Mouse (Mus musculus) neural tube, embryonic 14.5 days (tissue): ENCODE results near the gene Kalrn. TPM values are rescaled to one million over a fixed set of nuclear protein-coding genes. Genes with fewer than 3 reads are reported as not detected.

Experiments
- ATAC-seq: fragments of 200-750 bp; cut with Nextera tagmentation; 2 replicates; pipeline ENCODE4 v1.8.0; 2017; ENCODE audit warnings: low read depth, mild to moderate bottlenecking, moderate TSS enrichment, moderate library complexity
- H3K27ac ChIP-seq: fragments of 300-500 bp; sonication (generic); 2 replicates; pipeline ENCODE4 v1.5.1; 2014; ENCODE audit warnings: low read depth, mild to moderate bottlenecking, control low read depth, low read length, moderate library complexity, mixed read lengths
- H3K27me3 ChIP-seq: fragments of 300-500 bp; sonication (generic); 2 replicates; pipeline ENCODE4 v1.6.1; 2014; ENCODE audit warnings: low read length; ENCODE audit not compliant: control insufficient read depth, insufficient read depth
- H3K36me3 ChIP-seq: fragments of 300-500 bp; sonication (generic); 2 replicates; pipeline ENCODE4 v1.6.1; 2014; ENCODE audit warnings: low read length, mixed read lengths; ENCODE audit not compliant: control insufficient read depth, insufficient read depth
- H3K4me1 ChIP-seq: fragments of 300-500 bp; sonication (generic); 2 replicates; pipeline ENCODE4 v1.6.1; 2014; ENCODE audit warnings: low read length; ENCODE audit not compliant: control insufficient read depth, insufficient read depth
- H3K4me2 ChIP-seq: fragments of 300-500 bp; sonication (generic); 2 replicates; pipeline ENCODE4 v1.6.1; 2014; ENCODE audit warnings: mild to moderate bottlenecking, low read depth, low read length, control low read depth
- H3K4me3 ChIP-seq: fragments of 300-500 bp; sonication (generic); 2 replicates; pipeline ENCODE4 v1.5.1; 2014; ENCODE audit warnings: low read depth, low read length, control low read depth, mixed read lengths
- H3K9ac ChIP-seq: fragments of 300-500 bp; sonication (generic); replicated peaks from 2 replicates; pipeline ENCODE4 v1.6.1; 2014; ENCODE audit warnings: low read depth, mild to moderate bottlenecking, control low read depth, low read length, mixed read lengths
- H3K9me3 ChIP-seq: fragments of 300-500 bp; sonication (generic); 2 replicates; pipeline ENCODE4 v1.6.1; 2016; ENCODE audit warnings: low read length; ENCODE audit not compliant: control insufficient read depth
- WGBS: fragments of 180-500 bp; shearing (Covaris S2); extraction: QIAGEN DNeasy Blood & Tissue Kit; methylation state at CpG from one replicate; pipeline ENCODE4 v1.1.7; 2014; 5-methylcytosine and 5-hydroxymethylcytosine counted together
- polyA plus RNA-seq: library from polyadenylated mRNA; unstranded; fragments of >200 nt; fragmentation: Nextera tagmentation; extraction: Ambion mirVana; gene quantifications from 2 replicates; pipeline ENCODE4 v1.2.1, GENCODE M21; 2014

Kalrn gene
- polyA plus RNA-seq, 1 experiment from 2014 or later, result 34.2 TPM

- no peaks in the 10 kb centered on the region for H3K9me3 ChIP-seq
- no peak overlapping the region for H3K9ac ChIP-seq
- no peak overlapping the region for H3K4me3 ChIP-seq
- H3K4me2 ChIP-seq, result no peak overlapping the region
- H3K4me1 ChIP-seq, result no peaks in the 10 kb centered on the region
- ATAC-seq, result no peak
- no peaks in the 10 kb centered on the region for H3K36me3 ChIP-seq
- no peak overlapping the region for H3K27ac ChIP-seq
- 82% methylated on average over 6 of the region's 6 CpGs for WGBS
- H3K27me3 ChIP-seq, result no peaks in the 10 kb centered on the region
Measured at GRCm38 (mm10) chr16:33930785-33931184, 642.5 kb downstream of the Kalrn start.

DNA sequence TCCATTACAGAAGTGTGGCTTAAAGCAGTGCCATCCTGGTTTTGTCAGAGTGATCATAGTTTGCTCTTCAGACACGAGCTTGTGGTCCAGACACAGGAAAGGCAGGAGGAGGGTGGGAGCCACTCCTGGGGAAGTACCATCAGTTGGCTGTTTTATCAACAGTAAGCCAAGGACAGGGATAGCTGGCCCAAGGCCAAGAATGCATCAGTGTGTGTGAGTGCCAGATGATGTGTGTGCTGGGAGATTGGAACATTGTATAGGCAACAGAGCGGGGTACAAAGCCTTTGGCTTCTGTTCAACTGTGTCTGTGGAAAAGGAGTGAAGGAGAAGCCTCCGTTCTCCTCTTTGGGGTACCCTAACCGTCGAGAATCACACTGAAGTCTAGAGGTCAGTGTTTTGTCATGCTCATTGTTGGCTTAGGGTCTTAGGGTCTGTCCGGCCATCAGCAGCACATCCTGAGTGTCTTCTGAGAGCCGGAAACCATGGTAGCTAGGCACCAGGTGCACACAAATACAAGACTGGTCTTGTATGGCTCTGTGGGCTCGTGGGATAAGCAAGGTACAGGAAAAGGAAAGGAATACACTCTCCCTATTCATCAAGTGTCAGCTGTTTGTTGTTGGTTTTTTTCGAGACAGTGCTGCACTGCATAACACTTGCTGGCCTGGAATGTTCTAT is 644.4 kb downstream of the Kalrn start:
- H3K4me2 ChIP-seq, result no peak overlapping the region
- no peaks in the 10 kb centered on the region for H3K36me3 ChIP-seq
- H3K4me1 ChIP-seq, result no peaks in the 10 kb centered on the region
- 62% methylated on average over 9 of the region's 9 CpGs for WGBS
- H3K4me3 ChIP-seq, result no peak overlapping the region
- ATAC-seq, result no peak
- no peaks in the 10 kb centered on the region for H3K9me3 ChIP-seq
- H3K27ac ChIP-seq, result peak overlapping the region; percentile 16
- H3K27me3 ChIP-seq, result no peaks in the 10 kb centered on the region
- no peak overlapping the region for H3K9ac ChIP-seq

- Histone ChIP-seq H3K4me3 (no peak overlapping the region), H3K27me3 (no peaks in the 10 kb centered on the region), H3K4me2 (no peak overlapping the region), H3K9ac (no peak overlapping the region), H3K27ac (no peak overlapping the region), H3K9me3 (no peaks in the 10 kb centered on the region), H3K36me3 (no peaks in the 10 kb centered on the region), H3K4me1 (no peaks in the 10 kb centered on the region; the same call in 1 of the 2 replicates)
- WGBS, result 87% methylated on average over 6 of the region's 6 CpGs
- no peak for ATAC-seq
Measured at GRCm38 (mm10) chr16:33927263-33927824, 646.0 kb downstream of the Kalrn start.

GRCm38 (mm10) chr16:33923758-33924157 is 649.6 kb downstream of the Kalrn start:
- 95% methylated on average over 8 of the region's 8 CpGs for WGBS
- Histone ChIP-seq H3K4me1 (peaks cover 2% of the 10 kb centered on the region; the same call in 1 of the 2 replicates), H3K27me3 (no peaks in the 10 kb centered on the region), H3K9ac (no peak overlapping the region), H3K4me2 (no peak overlapping the region), H3K9me3 (no peaks in the 10 kb centered on the region), H3K4me3 (no peak overlapping the region), H3K27ac (no peak overlapping the region), H3K36me3 (no peaks in the 10 kb centered on the region)
- no peak for ATAC-seq

- H3K27me3 ChIP-seq, result no peaks in the 10 kb centered on the region
- WGBS, result 38% methylated on average over 5 of the region's 5 CpGs
- 0 out of 2 replicates have a peak overlapping the region, but pooled peaks have one; percentile 39 for H3K27ac ChIP-seq
- H3K9ac ChIP-seq, result no peak overlapping the region
- H3K36me3 ChIP-seq, result no peaks in the 10 kb centered on the region
- ATAC-seq, result no peak
- H3K4me3 ChIP-seq, result no peak overlapping the region
- H3K9me3 ChIP-seq, result no peaks in the 10 kb centered on the region
- H3K4me1 ChIP-seq, result peaks cover 2% of the 10 kb centered on the region; the same call in 1 of the 2 replicates
- H3K4me2 ChIP-seq, result no peak overlapping the region
Measured at GRCm38 (mm10) chr16:33923001-33923316, 650.4 kb downstream of the Kalrn start.

- Histone ChIP-seq H3K4me1 (peaks cover 2% of the 10 kb centered on the region; the same call in 1 of the 2 replicates), H3K36me3 (no peaks in the 10 kb centered on the region), H3K9me3 (no peaks in the 10 kb centered on the region), H3K4me3 (no peak overlapping the region), H3K4me2 (no peak overlapping the region), H3K27me3 (no peaks in the 10 kb centered on the region), H3K27ac (0 out of 2 replicates have a peak overlapping the region, but pooled peaks have one; percentile 39), H3K9ac (no peak overlapping the region)
- 31% methylated on average over 18 of the region's 18 CpGs for WGBS
- ATAC-seq, result 0 out of 2 replicates have a peak, but pooled peaks have one; percentile 41
Measured at GRCm38 (mm10) chr16:33922111-33923000, 651.0 kb downstream of the Kalrn start.

GRCm38 (mm10) chr16:33921514-33921913 is 651.8 kb downstream of the Kalrn start:
- H3K4me3 ChIP-seq, result no peak overlapping the region
- H3K36me3 ChIP-seq, result no peaks in the 10 kb centered on the region
- H3K27me3 ChIP-seq, result no peaks in the 10 kb centered on the region
- no peak overlapping the region for H3K9ac ChIP-seq
- WGBS, result 85% methylated on average over 5 of the region's 5 CpGs
- H3K4me1 ChIP-seq, result peaks cover 6% of the 10 kb centered on the region; the same call in 1 of the 2 replicates
- no peak overlapping the region for H3K4me2 ChIP-seq
- no peaks in the 10 kb centered on the region for H3K9me3 ChIP-seq
- H3K27ac ChIP-seq, result no peak overlapping the region
- no peak for ATAC-seq
